Mouse (Mus musculus) urinary bladder, postnatal 25 days (tissue): ENCODE results near the gene Il5ra.
A peak's percentile ranks its signal among the peaks of the same experiment; 100 is the strongest.

ENCODE experiments used
- DNase-seq: peaks from one replicate; pipeline ENCODE4 v3.0.0; 2022; ENCODE audit warnings: low spot score

The Il5ra gene

DNA sequence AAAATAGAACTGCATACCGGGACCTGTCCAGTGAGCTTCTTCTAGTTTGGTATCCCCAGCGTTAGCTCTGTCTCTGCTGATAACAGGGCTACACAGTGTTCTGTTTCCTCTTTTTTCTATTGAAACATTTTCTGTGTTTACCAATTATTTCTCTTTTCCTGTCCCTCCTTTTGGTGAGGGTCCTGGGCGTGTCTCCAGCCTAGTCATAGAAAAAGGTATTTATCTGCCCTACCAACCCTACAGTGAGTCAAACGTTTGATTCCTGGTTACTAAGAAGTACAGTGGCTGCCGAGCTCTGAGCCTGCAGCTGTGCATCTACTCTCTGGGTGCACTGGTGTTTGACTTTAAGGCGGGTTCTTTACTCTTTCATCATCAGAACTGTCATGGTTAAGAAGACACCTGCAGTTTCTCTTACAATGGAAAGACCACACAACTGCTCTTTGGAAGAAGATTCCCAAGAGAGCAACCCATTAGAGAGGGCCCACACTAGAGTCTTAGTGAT is at the start of gene Il5ra:
TSS of gene Il5ra (minus strand) at position 151 of the 502 bp plus-strand sequence.
- DNase-seq: no peak

DNA sequence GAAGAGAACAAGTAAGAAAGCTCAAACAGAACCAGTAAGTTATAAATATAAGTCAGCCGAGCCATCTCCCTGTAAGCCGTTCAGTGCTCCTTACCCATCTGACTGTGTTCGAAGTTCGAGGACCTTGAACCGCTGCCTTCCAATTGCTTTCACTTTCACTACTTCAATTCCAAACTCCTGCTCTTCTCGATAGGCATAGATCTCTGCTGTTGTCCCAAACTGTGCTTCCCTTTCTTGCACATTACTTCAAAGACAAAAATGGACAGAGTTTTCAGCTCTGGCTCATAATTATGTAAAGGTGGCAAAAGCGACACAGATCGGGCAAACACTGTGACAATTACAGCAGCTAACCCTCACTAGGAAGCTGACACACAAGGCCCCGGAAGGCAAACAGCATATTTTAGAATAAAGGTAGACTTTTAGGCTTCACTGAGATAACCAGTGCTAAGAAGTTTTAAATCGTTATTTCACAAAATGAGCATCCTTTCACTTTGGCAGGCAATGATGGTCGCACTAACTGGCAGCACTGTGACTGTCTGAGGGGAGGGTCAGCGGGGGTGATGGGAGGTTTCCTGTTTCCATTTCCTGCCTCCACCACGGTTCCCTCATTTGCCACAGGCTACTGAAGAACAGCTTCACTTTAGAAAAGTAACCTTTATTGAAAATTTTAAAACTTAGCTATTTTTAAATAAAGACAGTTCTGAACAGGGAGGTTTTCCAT is 45.4 kb upstream of the Il5ra start:
- DNase-seq: no peak

DNA sequence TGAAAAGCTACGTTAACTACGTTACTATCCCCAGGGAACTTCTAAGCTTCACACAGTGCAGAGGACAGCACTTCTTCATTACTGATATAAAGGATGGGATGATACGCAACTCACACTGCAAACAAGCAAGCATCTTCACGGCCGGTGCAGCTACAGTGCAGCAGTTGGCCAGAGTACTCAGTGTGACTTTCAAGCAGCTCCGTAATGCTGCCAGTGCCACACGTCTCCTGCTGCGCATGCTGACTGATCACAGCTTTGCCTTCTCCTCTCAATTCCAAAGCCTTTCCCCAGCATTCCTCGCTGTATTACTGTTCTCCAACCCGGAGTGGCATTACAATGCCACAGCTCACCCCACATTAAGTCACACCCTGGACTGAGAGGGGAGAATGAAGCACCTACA is 44.8 kb upstream of the Il5ra start:
- no peak for DNase-seq

DNA sequence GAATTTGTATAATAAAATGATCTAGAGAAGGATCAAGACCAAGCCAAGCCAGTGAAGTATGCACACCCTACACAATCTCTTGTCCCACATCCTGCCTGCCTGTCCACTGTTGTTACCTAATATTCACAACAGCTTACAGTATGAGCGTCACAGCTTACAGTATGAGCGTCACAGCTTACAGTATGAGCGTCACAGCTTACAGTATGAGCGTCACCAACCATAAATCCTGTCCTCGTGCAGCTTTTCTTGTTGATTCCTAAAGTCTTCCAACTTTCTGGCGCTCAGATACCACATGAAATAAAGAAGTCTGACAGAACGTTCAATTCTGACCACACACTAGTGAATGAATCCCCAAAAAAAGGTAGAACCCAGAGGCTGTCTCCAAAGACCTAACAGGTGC is 44.3 kb upstream of the Il5ra start:
- no peak for DNase-seq

DNA sequence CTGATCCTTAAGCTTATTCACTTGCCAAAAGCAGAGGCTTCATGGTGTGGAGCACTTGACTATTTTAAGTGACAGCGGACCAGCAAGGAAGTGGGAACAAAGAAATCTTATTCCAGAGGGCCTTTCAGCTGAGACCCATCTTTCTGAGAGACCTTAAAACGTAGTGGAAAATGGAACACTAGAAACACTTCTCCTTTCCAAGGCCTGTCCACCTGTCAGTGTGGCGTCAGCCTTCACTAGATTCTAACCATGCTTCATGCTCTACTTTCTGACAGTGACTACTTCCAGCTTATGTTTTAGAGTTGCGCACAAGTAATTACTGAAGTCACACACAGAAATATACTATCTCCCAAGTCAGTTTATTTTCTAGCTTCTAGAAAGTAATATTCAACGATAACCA is 43.6 kb upstream of the Il5ra start:
- DNase-seq: no peak

DNA sequence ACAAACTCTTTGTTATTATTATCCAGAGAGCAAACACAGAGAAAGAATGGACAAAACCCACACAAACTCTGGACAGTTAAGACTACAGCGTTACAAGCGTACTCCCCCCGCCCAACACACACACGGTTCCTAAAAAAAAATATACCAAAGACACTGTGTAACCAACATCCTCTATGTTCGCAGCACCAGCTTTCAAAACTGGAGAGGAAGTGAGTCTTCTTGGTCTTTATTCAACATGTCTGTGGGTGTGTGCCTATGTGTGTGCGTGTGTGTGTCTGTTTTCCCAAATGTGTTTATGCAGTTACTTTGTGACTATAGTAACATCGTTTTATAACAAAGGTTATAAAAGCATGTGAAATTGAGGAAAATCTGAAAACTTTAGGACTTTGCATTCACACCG is 42.6 kb upstream of the Il5ra start:
- DNase-seq: no peak

DNA sequence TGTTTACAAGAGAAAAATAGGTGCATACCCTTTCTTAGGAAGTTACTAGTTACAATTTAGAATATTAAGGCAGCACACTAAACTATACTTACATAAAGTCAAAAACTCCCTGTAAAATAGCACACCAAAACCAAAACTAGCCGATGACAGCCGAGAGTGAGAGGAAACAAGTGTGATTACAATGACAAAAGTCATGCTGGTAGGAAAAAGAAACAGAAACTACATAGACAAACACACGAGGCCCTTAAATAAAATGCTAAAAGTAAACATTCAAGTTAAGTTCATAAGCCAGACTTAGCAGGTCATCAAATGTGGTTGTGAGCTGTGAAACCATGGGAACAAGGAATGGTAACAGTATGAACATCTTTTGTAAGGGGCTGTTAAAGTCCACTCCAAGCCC is 38.3 kb upstream of the Il5ra start:
- no peak for DNase-seq

DNA sequence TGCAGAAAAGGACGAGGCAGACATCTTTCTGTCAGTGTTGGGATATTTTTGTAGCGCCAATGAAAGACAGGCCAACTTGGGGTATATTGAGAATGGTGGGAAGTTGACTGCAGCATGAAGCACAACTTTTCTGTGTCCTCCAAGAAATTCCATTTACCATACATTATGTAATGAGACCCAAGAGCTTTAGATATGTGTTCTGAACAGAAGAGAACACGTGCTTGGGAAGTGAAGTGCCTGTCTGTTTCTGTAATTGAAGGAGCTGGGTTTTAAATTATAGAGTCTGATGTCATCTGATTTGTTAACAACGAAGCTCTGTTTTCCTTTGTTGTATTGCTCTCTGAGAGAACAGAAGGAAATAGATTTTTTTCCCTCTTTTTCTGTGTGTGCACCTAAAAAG is 21.2 kb upstream of the Il5ra start:
- DNase-seq: no peak

DNA sequence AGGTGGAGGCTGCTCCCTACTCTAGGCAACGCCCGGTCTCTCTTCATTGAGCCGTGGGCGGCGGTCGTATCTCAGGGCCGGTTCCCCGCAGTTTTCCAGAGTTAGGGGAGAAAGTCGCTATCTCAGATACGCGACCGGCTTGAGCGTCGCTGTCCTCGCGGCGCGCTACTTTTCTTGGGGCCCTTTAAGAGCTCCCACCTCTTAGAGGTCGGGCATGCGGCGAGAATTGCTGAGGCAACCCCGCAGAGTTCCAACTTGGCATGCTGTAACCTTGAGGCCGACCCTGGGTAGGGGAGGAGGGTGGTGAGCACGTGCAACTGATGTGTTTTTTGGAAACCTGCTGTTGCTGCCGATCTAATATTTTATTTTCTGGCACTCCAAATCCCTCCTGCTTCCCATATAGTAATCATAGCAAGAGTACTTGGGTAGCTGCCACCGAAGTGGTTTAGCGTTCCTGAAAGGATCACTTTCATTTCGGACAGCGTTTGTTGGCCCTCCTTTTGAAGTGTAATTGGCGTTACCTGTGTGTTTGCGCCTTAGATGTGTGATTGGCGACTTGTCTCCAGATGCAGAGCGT is 20.5 kb upstream of the Il5ra start:
- DNase-seq: no peak

DNA sequence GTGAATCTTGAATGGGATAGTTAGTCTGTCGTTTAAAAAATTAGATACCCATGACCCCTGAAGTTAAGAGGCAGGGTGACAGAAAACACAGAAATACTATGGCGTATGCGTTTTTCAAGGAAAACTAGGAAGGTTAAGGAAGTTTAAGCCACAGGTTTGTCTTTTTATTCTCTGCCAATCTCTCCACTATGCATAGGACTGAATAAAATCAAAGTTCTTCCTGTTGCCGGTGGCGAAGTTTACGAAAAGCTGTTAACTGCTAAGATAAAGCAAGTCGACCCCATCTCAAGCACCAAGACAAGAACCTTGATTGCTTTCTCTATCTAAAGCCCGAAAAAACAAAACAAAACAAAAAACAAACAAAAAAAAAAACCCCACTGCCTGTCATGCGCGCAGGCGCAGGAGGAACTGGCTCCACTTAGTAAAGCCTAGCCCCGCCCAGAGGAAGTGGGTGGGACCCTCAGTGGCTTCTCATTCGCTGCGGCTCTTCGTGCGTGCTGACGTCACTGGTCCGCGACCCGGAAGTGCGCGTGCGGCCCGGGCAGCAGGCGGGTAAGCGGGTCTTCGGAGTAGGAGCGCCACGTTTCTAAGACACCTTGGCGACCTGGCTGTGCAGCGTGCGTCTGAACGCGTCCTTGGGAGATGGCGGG is 19.9 kb upstream of the Il5ra start, which contains the start of gene Trnt1:
TSS of gene Trnt1 (plus strand) at position 481 of the 650 bp plus-strand sequence.
- DNase-seq: peak; percentile 97

DNA sequence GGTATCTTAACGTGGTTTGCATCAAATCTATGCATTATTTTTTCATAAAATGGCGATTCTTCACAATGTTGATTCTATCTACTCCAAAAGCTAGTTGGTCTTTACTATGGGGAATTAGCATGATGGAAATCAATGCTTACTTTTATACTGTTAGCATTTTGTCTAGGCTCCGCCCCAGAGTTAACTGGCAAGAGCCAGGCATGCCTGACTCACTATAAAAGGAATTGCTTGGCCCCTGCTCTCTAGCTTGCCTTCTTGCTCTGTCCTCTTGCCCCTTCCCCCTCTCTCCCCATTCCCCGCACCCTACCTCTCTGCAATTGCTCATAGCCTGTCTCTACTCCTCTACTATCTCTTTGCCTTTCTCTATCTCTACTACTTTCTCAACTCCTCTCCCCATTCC is 17.9 kb upstream of the Il5ra start:
- DNase-seq: no peak

DNA sequence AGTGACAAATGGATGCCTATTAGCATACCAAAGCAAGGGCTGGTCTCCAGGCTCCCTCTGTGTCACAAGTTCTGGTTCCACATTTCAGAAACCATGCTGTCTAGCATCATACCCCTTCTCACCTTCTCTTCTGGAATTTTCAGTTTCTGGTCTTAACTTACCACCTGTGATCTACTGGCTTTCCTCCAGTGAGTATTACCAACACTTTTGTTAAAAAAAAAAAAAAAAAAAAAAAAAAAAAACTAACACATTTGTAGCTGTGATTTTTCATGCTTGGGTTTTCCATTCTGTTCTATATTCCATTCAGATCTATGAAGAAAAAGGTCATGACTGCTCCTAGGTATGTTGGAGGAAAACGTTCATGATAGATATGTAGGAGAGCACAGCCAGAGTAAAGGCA is 17.1 kb upstream of the Il5ra start:
- no peak for DNase-seq

DNA sequence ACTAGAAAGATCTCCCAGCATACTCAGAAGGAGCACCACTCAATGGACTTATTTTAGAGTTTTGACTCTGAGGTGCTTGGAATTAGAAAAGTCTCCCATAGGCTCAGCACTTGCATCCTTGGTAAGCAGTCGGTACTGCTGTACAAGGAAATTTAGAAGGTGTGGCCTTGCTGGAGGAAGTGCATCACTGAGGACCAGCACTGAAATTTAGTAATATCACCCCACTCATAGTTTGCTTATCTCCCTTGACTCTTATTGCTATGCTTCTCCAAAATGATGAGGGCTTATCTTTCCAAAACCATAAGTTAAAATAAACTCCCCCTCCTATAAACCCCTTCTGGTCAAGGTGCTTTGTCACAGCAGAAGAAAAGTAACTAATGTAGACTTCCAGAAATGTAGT is 12.6 kb upstream of the Il5ra start:
- no peak for DNase-seq

DNA sequence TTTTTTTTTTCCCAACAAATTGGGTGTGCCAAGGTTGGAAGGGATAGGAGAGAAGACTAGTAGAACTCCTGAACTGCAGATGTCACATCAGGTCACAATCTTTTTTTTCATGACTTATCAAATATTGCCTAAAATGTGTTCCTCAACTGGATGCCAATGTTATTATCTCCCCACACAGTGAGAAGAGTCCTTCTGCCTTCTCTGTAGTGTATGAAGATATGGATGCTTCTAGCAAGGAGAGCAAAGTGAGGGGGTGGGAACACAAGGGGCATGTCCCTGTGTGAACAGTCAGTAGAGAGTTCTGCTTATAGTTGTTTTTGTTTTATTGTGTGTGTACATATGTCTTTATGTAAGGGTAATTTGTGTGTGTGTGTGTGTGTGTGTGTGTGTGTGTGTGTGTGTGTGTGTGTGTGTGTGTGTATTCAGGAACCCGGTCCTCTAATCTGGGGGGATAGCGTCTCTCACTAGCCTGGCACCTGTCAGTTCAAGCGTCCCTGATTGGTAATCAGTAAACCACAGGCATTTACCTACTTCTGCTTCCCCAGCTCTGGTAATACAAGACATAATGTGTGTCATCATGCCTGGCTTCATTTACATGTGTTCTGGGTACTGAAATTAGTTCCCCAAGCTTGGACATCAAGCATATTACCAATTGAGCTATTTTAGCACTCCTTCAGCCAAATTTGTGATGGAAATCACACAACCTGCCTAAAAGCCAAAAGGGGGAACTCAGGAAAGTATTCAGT is 11.8 kb upstream of the Il5ra start:
- DNase-seq: no peak

DNA sequence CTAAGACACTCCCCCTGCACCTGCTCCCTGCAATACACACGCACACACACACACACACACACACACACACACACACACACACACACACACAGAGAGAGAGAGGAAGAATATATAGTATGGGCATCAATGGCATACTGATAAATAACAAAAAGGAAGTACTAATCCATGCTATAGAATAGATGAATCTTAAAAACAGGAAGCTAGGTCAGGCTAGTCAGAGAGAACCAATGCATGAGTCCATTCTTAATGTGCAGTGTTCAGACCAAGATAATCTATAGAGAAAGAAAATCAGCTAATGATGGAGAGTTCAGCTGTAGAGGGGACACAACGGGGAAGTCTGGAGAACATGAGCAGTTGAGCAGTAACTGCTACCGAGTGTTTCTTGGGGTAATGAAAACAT is 9.5 kb upstream of the Il5ra start:
- no peak for DNase-seq

DNA sequence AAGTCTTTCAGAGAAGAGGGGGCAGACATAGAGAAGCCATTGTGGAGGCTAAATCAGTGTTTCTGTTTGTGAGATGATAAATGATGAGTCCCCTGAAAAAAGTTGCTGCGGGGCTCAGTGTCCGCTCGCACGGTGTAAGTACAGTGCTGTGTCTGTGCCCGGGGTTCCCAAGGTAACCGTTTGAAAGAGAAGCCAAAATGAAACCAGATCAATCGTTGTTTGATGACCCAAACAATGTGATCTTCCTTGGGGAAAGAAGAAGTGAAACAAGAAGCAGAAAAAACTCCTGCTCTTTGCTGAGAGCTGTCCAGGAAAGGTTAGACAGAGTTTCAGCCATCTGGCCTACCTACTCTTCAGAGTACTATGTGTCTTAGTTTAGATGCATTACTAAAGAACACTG is 1.5 kb upstream of the Il5ra start:
- DNase-seq: no peak

DNA sequence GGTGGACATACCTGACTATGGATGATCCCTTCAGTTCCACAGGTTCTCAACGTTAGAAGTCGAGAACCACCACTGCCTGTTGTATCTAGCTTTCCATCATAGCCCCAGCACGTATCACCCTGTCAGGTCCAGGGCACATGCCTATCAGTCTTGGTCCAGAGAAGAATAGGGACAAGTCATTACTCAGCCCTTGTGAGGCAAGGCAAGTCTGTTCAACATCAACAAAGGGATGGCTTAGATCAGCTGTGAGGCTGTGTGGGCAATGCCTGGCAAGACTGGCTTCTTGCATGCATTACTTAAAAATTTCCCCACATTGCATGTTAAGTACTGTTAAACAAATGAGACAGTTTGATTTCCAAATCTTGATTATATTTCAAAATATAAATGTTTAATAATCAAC is 1.0 kb downstream of the Il5ra start:
- no peak for DNase-seq

DNA sequence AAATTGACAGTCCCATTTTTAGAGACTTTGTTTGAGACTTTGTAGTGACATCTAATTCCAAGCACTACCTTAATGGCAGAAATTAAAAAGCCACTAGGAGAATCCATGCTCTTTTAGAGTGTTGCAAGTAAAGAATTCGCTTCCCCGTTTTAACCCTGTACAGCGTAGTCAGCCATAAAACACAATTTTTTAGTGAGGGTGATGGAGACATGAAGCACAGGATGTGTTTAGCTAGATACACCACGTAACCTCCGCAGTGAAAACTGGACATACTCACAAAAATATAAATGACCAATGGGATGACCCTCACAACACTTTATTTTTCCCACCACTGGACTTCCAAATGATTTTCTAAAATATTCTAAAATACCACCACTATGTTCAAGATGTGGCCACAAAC is 1.6 kb downstream of the Il5ra start:
- DNase-seq: no peak

DNA sequence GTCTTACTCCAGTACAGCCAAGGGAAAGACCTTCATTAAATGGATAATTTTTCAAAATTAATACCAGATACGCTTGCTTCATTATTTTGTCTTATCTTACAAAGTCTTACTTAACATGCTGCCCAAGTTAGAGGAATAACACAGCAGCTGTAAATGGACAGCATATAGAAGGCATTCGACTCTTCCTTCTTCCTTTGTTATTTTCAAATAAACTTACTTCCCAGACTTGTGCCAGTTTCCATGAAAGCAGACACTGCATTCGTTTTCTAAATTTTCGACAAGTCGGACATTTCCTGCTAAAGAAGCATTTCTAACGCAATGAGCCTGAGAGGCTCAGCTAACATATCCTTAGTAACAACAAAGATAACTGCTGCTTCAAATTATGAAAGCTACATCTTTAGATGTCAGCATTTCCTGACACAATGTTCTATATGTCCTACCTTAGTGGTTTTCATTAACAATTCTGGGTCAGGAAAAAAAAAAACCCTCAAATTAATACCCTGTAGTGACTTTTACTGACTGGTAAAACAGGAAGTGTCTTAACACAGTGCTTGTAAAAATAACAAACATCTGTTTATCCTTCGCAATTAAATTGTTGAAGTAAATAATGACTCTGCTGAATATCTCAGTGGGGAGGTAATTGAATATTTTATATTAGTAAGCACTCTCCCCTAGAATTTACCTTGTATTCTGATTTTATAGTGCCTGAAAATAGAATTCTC is 3.0 kb downstream of the Il5ra start:
- no peak for DNase-seq

DNA sequence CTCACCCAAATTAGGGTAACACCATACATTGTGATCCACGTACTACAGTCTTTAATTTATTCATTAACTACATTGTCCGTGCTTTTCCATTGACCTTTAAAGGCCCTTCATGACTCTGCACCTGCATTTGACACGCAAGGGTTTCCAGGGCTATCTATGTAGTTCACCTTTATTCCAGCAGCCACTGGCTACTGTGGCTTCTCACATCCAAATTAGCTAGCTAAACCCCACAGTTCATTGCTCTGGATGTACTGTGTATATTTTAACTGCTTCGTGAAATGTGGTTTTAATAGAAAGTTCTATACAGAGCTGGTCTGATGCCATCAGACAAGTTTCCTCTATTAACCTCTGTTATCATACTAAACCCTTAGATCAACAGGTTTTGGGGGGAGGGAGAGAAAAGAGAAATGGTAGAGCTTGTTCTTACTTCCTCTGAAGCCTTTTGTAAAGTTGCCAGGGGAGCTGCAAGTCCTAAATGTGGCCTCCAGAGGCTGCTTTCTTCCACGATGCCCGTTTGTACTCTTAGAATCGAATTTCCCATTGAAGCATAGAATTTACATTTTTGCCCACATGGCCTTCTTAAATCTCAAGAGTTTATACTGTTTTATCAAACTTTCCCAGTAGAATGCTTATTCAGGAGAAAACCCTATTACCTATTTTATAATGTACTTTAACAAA is 5.1 kb downstream of the Il5ra start:
- DNase-seq: no peak

DNA sequence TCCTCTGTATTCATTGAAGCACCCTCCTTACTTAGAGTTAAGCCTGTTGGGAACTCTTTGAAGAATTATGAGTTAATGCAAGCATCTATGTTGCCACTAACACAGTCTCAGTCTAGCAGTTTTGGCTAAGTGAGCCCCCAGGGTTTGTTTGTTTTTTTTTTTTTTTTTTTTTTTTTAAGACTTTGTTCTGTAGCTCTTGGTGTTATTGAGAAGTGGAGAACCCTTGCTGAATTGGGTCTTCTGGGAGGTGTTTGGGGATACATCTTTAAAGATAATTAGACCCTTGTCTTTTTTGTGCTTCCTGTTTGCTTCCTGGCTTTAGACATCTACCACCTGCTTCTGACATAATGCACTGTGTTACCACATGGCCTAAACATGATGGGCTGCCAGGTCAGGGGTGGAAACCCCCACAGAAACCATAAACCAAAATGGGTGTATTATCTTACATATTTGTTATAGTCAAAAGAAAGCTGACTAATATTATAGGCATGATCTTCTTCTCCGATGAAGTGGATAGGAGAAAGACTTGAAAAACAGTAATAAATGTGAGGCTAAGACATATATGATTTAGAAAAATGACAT is 8.5 kb downstream of the Il5ra start:
- no peak for DNase-seq
